Mouse (Mus musculus) skeletal muscle tissue, adult 2 months (tissue): ENCODE results near the gene Stk38l.

Source experiments
- DNase-seq: peaks from one replicate; pipeline ENCODE4 v3.0.0-alpha.2; 2012; ENCODE audit warnings: low read depth, low spot score

Stk38l gene

DNA sequence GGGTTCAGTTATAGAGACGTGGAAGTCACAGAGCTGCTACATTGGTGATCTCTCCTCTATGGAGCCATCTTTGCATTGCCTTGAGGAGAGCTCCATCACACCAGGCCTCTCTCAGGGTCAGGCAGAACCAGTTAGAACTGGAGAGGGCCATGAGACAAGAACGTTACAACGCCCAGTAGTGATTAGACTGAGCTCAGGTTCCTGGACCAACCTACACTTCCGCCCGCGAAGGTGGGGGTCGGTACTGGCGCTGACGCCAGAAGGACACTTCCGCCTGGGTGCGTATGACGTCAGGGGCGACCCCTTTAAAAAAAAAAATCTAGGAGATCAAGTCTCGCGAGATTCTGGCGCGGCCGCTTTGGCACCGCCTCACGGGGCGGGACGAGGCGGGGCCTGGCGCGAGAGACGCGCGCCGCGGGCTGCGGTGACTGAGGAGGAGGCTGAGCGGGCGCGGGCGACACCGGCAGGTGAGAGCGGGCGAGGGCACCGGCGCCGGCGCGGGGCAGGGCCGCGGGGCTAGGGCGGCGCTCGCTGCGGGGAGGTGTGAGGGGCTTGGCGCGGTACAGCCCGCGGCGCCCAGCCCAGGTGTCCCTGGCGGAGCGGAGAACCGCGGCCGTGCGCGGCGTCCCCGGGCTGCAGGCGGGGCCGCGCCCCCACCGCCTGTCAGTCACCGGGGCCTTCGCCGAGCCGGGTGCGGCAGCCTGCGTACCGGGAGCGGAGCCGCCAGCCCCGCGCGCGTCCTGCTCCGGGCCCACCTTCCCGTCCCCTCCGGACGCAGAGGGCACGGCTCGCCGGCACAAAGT, at the start of gene Stk38l:
Gene Stk38l (plus strand): TSS at position 415 of the 803 bp plus-strand sequence.
- peak; percentile 94 for DNase-seq

- no peak for DNase-seq
These were observed 47.9 kb upstream of the Stk38l start for GRCm38 (mm10) chr6:146676904-146677303.

DNA sequence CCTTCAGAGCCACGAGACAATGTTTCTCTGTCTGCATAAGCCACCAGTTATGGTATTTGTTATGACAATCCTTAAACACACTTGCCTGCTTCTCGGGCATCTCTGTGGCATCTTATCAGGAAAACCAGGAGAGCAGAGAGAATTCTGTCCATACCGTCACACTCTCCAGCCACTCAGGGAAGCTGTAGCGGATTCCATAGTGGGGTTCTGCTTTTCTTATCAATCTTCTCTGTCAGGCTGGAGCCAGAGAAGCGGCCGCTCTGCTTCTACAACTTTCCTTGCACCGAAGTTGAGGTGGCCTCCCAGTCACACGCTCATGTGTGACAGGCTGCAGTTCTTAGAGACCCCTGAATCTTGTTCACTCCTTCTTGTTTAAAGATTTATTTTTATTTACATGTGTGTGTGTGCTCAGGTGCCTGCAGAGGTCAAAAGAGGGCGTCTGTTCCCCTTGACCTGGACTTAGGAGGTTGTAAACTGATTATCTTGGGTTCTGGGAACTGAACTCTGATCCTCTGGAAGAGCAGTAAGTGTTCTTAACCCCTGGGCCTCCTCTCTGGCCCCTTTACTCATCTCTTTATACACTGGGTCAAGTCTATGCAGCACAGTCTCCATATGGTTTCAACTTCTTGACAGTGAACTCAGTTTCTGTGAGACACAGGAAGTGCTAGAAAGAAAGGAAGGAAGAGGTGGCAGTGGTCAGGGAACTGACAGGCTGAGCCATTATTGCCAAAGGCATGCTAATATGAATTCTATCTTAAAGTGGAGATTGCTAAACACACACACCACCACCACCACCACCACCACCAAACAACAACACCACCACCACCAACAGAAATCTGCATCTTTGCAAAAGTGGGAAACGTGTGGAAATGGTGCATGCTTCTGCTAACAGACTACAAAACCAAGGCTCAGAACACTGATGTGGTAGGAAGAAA, 46.4 kb upstream of the Stk38l start:
- no peak for DNase-seq

DNA sequence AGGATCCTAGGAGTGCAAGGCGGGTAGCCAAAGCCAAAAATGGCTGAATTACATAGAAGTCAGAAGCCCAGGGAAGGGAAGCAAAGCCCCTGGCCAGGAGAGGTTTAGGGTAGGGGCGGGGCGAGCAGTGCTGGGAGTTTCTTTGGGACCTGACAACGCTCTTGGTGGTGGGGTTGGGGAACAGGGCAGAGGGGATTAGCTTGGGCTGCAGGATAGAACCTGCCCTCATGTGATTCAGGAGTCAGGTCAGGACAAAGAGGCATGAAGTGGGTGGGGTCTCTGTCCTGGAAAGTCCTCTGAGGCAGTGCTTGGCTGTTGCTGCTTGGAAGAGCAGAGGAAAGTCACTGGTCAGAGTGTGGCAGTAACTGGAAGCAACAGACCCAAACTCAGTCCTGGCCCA, 40.9 kb upstream of the Stk38l start:
- no peak for DNase-seq

- peak; percentile 40 for DNase-seq
These were observed 39.0 kb upstream of the Stk38l start for GRCm38 (mm10) chr6:146685781-146686308.

- no peak for DNase-seq
These were observed 38.2 kb upstream of the Stk38l start for GRCm38 (mm10) chr6:146686463-146687196.

- DNase-seq: no peak
These were observed 36.8 kb upstream of the Stk38l start for GRCm38 (mm10) chr6:146688010-146688409.

DNA sequence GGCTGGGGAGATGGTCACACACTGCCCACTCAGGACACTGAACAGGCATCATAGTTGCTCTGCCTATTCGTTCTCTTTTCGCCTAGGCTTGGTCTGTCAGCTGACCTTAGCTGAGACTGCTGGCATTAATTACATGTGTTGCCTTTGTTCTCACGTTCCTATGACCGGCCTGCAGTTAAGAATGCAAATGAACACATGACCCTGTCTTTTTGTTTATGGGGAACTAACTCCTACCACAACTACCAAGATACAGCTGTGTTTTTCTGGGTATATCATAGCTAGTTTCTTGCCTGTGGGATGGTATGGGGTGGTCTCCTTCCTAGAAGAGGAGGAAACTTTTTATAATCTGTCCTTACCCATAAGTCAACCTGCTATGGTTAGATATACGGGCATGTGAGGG, 35.9 kb upstream of the Stk38l start:
- DNase-seq: no peak

DNA sequence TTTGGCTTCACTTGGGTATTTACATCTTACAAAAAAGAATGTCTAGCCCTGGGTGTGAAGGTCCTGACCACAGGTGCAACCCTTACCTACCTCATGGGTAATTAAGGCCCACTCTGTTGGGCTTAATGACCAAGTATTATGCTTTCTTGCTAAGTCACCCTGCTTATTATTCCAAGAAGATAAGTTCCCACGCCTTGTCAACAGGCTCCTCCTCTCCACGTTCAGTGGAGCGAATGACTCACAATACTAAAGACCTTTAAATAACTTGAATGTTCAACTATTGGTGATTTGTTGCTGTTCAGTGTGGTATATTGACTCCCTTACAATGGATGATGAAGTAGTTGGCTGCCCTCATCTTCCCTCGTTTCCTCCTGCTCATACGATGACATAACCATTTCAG, 27.0 kb upstream of the Stk38l start:
- DNase-seq: no peak

GRCm38 (mm10) chr6:146698376-146698775, 26.4 kb upstream of the Stk38l start:
- DNase-seq: no peak

- DNase-seq: no peak
These were observed 24.3 kb upstream of the Stk38l start for GRCm38 (mm10) chr6:146700461-146700860.

DNA sequence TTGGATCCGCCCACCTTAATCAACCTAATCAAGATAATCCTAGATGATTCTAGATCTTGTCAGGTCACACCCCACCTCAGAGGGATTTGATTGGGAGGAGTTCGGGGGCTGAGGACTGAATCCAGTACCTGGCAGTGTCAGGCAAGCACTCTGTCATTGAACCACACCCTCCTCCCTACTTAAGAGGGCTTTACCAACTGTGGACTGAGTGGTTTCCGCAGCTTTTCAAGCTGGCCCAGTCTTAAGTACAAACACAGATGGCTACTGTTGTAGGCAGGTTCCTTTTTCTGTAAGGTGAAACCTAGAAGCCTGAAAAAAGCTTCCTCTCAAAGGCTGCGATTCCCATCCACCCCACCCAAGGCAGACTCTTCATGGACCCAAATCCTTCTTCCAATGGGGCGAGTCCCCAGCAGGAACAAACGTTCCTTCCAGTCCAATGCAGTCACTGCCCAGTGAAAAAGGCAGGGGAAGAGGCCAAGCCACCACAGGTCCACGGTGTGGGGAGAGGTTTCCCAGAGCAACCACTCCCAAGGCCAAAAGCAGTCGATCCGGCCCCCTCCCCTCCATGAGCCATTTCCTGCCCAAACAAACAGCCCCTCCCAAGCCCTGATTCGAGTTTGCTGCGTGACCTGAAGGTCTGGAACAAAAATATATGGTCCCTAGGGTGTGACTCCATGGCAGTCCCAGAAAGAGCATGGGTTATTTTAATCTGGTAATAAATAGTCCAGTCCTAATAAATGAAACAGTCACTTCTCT, 22.5 kb upstream of the Stk38l start:
- DNase-seq: peak; percentile 51

GRCm38 (mm10) chr6:146703351-146703750, 21.4 kb upstream of the Stk38l start:
- no peak for DNase-seq

- no peak for DNase-seq
These were observed 19.2 kb upstream of the Stk38l start for GRCm38 (mm10) chr6:146705631-146706030.

DNA sequence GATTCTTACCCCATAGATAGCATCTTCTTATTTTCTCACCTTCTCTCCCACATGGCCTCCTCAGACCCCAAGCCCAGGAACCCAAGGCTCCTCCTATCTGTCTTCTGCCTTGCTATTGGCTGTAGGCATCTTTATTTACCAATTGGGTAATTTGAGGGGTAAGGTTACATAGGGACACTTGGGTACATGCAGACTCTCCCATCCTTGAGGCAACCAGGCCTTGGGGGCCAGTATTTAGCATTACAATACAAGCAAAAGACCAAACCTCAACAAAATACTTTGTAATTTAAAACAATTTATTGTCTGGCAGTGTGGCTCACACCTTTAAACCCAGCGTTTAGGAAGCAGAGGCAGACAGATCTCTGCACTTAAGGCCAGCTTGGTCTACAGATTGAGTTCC, 5.2 kb upstream of the Stk38l start:
- DNase-seq: no peak

GRCm38 (mm10) chr6:146723805-146724204, 990 bp upstream of the Stk38l start:
- DNase-seq: no peak

GRCm38 (mm10) chr6:146725384-146725791, 593 bp downstream of the Stk38l start:
- DNase-seq: no peak

- DNase-seq: no peak
These were observed 6.2 kb downstream of the Stk38l start for GRCm38 (mm10) chr6:146731031-146731430.

DNA sequence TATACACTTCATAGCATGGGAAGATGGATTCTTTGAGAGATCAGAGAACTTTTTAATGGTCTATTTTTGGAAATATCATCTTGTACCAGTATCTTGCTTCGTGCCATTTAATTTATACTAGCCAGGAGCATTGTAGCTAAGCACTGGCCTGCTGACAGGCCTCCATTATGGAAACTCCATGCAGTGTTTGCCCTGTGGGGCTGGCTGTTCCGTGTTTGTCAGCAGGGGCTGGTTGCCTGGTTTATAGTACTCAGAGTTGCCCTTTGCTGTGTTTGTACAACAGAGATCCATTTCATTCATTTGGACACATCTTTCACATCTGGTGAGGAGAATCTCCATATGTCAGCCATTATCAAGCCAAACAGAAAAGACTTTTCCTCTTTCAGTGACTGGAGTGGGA, 6.9 kb downstream of the Stk38l start:
- no peak for DNase-seq

GRCm38 (mm10) chr6:146732232-146732631, 7.4 kb downstream of the Stk38l start:
- no peak for DNase-seq

DNA sequence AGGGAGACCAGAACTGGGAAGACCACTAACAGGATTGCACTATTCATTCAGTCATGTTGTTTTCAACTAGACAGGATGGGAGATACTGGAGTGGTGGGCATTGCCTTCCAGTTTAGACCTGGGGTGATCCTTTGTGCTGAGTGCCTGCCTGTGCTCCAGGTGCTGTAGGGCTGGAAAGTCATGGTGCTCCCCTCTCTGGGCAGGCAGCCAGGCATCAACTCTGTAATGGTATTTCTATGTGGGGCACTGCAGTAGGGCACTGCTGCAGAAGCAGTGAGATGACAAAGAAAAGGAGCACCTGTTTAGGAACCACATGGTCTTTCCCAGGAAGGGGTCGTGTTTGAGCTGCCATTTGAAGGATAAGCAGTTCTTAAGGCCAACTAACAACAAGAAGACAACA, 7.9 kb downstream of the Stk38l start:
- DNase-seq: no peak
